Mouse (Mus musculus) ES-Bruce4 (cell line): ENCODE measurements around the gene Phospho1. TPM values are rescaled to one million over a fixed set of nuclear protein-coding genes. Genes with fewer than 3 reads are reported as not detected.
A peak's percentile ranks its signal among the peaks of the same experiment; 100 is the strongest.

ENCODE experiments used
- H3K27ac ChIP-seq: 2 replicates; pipeline ENCODE4 v1.5.1; 2012; ENCODE audit warnings: low read length, inconsistent platforms; ENCODE audit not compliant: insufficient read depth
- H3K27me3 ChIP-seq: 2 replicates; pipeline ENCODE4 v1.6.1; 2012; ENCODE audit warnings: mild to moderate bottlenecking, low read length, inconsistent platforms; ENCODE audit not compliant: control insufficient read depth, poor library complexity, insufficient read depth, severe bottlenecking
- H3K36me3 ChIP-seq: 2 replicates; pipeline ENCODE4 v1.6.1; 2012; ENCODE audit warnings: inconsistent platforms, mild to moderate bottlenecking, low read length, moderate library complexity; ENCODE audit not compliant: control insufficient read depth, poor library complexity, insufficient read depth, severe bottlenecking
- H3K4me1 ChIP-seq: one replicate; pipeline ENCODE4 v1.8.1; 2011; ENCODE audit warnings: low read length; ENCODE audit not compliant: control insufficient read depth, insufficient read depth
- H3K4me3 ChIP-seq: 2 replicates; pipeline ENCODE4 v1.5.1; 2011; ENCODE audit warnings: low read depth, mild to moderate bottlenecking, low read length
- H3K9ac ChIP-seq: 2 replicates; pipeline ENCODE4 v1.6.1; 2012; ENCODE audit warnings: low read depth, mild to moderate bottlenecking, inconsistent platforms; ENCODE audit not compliant: poor library complexity, severe bottlenecking
- H3K9me3 ChIP-seq: replicated peaks from 2 replicates; pipeline ENCODE4 v1.6.1; 2012; ENCODE audit warnings: mild to moderate bottlenecking, low read length, inconsistent platforms; ENCODE audit not compliant: control insufficient read depth, poor library complexity, insufficient read depth, severe bottlenecking
- CTCF ChIP-seq: IDR thresholded peaks from one replicate; pipeline ENCODE4 v1.8.1; 2011; ENCODE audit warnings: low read depth, low read length
- EP300 ChIP-seq: IDR thresholded peaks from 2 replicates; pipeline ENCODE4 v1.6.1; 2011; ENCODE audit warnings: low read depth, low read length; ENCODE audit not compliant: insufficient read depth
- POLR2A ChIP-seq: IDR thresholded peaks from one replicate; pipeline ENCODE4 v1.8.1; 2011; ENCODE audit warnings: low read length; ENCODE audit not compliant: insufficient read depth
- polyA plus RNA-seq: library from polyadenylated mRNA; stranded (reverse); fragments of >200 nt; gene quantifications from 2 replicates; pipeline ENCODE4 v1.2.4, GENCODE M21; 2011; ENCODE audit warnings: low read depth; ENCODE audit not compliant: missing spikeins, insufficient read depth, insufficient read length

Phospho1 gene
- polyA plus RNA-seq, 1 experiment, result 5.8 TPM

DNA sequence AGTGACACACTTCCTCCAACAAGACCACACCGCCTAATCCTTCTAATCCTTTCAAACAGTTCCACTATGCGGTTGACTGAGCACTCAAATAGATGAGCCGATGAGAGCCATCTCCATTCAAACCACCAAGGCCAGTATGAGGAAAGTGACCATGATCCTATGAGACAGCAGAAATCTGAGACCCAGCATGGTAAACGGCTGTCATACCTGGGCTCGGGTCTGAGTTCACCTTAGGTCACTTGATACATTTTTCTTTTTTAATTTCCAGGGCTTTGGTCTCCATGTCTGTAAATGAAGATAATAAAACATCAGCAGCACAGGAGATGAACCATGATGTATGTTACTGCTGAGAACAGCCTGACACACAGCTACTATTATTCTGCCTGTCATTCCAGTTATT, 16.4 kb upstream of the Phospho1 start:
- Histone ChIP-seq H3K27me3 (no peaks in the 10 kb centered on the region), H3K9ac (no peak overlapping the region), H3K4me3 (no peak overlapping the region), H3K4me1 (peaks cover 11% of the 10 kb centered on the region), H3K9me3 (0 out of 2 replicates have a peak, but pooled peaks cover 8% of the 10 kb centered on the region), H3K36me3 (no peaks in the 10 kb centered on the region), H3K27ac (no peak overlapping the region)
- TF ChIP-seq POLR2A (no peak), EP300 (no peak), CTCF (no peak)

DNA sequence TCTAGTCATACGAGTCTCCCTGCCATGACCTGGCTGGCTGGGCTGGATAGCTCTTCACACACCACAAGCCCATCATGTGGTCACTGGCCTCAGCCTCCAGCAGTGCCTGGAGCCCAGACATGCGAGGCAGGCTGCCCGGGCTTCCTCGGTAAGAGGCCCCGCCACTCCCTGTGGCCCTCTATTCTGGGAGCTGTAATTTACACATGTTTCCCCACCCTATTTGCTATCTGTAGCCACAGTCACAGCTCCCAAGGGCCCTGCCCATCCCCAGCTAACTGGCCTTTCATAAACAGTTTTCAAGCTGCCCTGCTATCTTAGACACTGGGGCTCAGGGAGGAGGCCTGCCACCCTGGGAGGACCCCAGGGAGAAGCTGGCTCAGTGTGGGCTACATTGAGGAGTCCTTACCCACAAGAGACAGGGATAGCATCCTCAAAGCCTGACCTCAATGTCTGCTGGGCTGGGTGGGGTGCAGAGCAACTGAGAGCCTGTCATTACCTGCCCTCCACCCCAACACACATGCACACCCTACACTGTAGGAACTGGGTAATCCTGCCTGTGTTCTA, 15.8 kb upstream of the Phospho1 start:
- Histone ChIP-seq H3K36me3 (no peaks in the 10 kb centered on the region), H3K27me3 (no peaks in the 10 kb centered on the region), H3K9me3 (0 out of 2 replicates have a peak, but pooled peaks cover 8% of the 10 kb centered on the region), H3K4me3 (no peak overlapping the region), H3K9ac (no peak overlapping the region), H3K27ac (no peak overlapping the region), H3K4me1 (peaks cover 11% of the 10 kb centered on the region)
- TF ChIP-seq EP300 (no peak), CTCF (no peak), POLR2A (no peak)

DNA sequence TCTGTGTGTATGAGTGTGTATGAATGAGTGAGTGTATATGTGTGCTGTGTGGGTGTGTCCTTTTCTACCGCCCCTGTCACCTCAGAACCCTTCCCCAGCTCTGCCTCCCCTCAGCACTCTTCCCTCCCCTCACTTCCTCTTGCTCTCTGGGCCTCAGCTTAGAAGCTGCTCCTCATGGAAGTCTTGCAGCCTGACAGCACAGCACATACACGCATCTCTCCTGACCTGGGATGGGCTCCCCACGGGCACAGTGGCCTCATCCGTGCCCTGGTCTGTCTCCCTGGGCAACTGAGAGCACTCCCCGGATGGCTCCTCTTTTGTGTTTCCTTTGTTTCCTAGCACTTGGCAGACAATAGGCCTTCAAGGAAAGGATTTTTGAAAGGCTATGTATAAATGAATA, 14.7 kb upstream of the Phospho1 start:
- H3K4me3 ChIP-seq, result no peak overlapping the region
- no peak overlapping the region for H3K27ac ChIP-seq
- peaks cover 11% of the 10 kb centered on the region for H3K4me1 ChIP-seq
- H3K9ac ChIP-seq, result no peak overlapping the region
- no peaks in the 10 kb centered on the region for H3K27me3 ChIP-seq
- H3K36me3 ChIP-seq, result no peaks in the 10 kb centered on the region
- H3K9me3 ChIP-seq, result no peaks in the 10 kb centered on the region
- TF ChIP-seq EP300, result no peak
- TF ChIP-seq CTCF, result no peak
- no peak for TF ChIP-seq POLR2A

DNA sequence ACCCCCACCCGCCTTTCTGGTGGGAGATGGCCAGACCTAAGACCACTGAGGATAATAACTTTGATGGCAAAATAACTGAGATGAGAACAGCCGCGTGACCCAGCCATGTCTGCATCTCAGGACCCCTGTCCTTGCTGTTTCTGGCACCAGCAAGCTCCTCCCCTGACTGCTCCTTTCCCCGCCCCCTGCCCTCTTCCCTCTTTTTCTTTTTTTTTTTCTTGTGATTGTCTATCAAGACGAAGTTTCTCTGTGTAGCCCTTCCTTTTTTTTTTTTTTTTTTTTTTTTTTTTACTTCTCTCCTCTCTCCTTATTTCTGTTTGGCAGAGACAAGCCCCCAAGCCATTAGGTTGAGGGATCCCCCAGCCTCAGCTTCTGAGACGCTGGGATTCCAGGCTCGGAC, 13.5 kb upstream of the Phospho1 start:
- H3K4me1 ChIP-seq, result peaks cover 4% of the 10 kb centered on the region
- H3K27ac ChIP-seq, result no peak overlapping the region
- peak overlapping the region; percentile 51 for H3K9ac ChIP-seq
- no peaks in the 10 kb centered on the region for H3K27me3 ChIP-seq
- H3K36me3 ChIP-seq, result no peaks in the 10 kb centered on the region
- H3K4me3 ChIP-seq, result peak overlapping the region; percentile 34; the same call in 1 of the 2 replicates
- TF ChIP-seq EP300, result no peak
- H3K9me3 ChIP-seq, result no peaks in the 10 kb centered on the region

DNA sequence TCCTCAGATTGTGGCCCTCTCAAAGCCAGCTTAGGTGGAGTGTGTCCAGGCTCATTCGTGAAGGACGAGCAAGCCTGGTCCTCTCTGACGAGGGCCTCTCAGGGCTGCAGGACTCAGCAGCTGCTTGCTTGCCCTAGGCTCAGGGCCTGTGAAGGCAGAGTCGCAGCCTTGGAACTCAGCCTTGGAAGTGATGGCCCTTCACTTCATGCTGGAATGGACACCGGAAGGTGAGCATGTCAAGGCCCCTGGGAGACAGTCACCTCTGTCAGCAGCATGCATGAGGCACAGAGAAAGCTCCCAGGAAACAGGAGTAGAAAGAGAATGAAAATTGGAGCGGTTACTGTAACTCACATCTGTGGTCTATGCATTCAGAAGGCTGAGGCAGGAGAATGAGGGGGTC, 12.6 kb upstream of the Phospho1 start:
- no peaks in the 10 kb centered on the region for H3K27me3 ChIP-seq
- no peaks in the 10 kb centered on the region for H3K9me3 ChIP-seq
- H3K4me1 ChIP-seq, result peaks cover 4% of the 10 kb centered on the region
- TF ChIP-seq POLR2A, result no peak
- TF ChIP-seq EP300, result no peak
- no peak for TF ChIP-seq CTCF
- H3K27ac ChIP-seq, result no peak overlapping the region
- no peak overlapping the region for H3K9ac ChIP-seq
- H3K4me3 ChIP-seq, result no peak overlapping the region
- no peaks in the 10 kb centered on the region for H3K36me3 ChIP-seq

DNA sequence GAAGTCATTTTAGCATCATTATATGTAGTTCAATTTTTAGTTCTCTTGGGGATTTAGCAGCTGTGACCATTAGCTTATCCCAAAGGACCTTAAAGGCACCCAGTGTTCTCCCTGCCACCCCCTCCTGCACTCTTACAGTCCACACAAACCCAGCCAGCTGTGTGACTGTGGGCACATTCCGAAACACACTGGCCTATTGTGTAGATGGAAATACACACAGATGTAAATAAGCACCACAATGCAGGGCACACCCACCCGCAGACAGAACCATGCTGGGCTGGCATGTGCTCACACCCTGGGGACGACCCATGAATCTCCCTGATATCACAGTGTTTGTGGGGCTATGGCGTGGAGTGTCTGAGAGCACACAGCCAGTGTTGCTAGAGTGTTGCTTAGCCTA, 12.1 kb upstream of the Phospho1 start:
- H3K9ac ChIP-seq, result no peak overlapping the region
- H3K27ac ChIP-seq, result no peak overlapping the region
- no peaks in the 10 kb centered on the region for H3K36me3 ChIP-seq
- peaks cover 4% of the 10 kb centered on the region for H3K4me1 ChIP-seq
- no peaks in the 10 kb centered on the region for H3K27me3 ChIP-seq
- no peaks in the 10 kb centered on the region for H3K9me3 ChIP-seq
- H3K4me3 ChIP-seq, result no peak overlapping the region
- TF ChIP-seq POLR2A, result no peak
- peak; percentile 40; the same call in 1 of the 2 replicates for TF ChIP-seq EP300
